Mouse (Mus musculus) testis, postnatal 10 days (tissue): ENCODE measurements around the gene Hs6st3.

Source experiments
- DNase-seq: peaks from one replicate; pipeline ENCODE4 v3.0.0; 2021; ENCODE audit warnings: low spot score

Gene Hs6st3

DNA sequence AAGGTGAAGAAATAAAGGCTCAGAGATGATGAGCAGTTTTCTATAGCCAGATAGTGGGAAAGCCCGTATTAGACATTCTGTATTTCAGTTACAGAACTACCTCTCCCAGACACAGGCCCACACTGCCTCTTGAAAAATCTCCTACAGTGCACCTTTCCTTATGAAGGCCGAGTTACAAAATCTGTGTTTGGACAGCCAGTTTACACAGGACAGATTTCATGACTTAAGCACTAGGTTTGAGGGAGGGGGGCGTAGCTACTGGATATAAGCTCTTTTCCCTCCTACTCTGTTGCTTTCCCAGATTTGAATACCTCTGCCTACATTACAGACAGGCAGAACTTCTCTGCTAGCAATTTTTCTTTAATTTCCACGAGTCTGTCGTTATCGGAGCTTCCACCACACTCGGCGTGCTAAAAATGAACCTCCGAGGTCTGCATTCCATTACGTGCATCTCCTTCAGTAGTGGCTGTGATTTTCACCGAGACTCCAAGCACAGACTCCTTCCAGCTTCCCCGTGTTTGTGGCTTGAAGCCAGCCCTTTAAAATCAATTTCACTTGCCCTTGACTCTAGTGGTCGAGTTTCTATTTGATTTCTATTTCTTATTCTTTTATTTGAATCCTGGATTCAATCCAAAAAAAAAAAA lies 770.0 kb downstream of the Hs6st3 start:
- no peak for DNase-seq

DNA sequence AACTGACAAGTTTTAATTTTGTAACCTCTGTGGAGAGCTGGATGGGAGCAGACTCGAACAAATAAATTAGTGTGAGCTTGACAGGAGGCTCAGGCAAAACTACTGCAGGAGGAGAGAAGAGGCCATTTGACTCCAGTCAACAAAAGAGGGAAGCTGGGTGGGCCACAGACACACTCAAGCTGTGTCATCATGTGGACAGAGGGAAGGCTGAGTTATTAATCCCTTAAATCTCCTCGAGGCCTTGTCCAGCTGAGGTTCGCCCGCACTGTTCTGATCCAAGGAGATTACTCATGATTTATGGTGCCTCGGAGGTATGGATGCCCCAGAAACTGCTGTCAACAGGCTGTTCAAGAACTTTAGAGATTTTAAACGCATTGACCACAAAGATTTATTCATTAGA lies 776.4 kb downstream of the Hs6st3 start:
- no peak for DNase-seq

DNA sequence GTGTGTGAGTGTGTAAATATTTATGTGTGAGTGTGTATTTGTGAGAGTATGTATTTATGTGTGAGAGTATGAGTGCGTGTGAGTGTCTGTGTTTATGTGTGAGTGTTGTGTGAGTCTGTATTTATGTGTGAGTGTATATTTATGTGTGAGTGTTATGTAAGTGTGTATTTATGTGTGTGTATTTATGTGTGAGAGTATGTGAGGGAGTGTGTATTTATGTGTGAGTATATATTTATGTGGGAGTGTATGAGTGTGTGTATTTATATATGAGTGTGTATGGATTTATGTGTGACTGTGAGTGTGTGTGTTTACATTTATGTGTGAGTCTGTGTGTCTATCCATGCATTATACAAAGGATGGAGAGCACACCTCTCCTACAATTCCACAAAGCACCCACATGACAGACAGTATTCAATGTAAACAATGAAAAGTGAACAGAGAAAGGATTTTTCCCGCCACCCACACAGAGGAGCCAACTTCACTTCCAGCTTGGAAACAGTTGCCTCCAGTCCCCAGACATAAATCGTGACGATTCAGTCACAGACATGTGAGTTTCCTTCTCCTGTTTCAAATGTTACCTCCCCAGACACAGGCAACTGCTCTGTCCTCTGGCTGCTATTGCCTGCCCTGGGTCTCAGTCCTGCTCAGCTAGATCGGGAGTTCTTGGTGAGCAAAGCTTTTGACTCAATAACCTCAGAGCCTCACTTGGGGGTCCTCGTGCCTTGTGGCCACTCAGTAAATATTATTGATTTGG lies 780.3 kb downstream of the Hs6st3 start:
- no peak for DNase-seq

DNA sequence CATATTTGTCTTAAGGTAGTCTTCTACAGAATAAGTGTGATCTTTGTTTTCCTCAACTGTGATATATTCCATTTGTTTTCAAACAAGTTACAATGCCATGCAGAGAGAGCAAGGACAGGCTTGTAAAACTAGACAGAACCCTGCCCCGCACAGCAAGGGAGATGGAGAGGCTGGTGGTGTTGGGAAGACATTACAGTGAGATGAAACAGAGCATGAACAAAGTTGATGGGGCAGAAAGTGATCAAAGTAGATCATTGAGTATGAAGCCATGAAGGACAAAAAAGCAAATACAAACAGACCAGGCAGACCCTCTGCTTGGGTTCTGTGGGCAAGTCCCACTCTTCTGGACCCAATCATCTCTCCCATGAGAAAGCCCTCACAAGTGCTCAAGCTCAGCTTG lies 781.0 kb downstream of the Hs6st3 start:
- DNase-seq: no peak
